Mouse (Mus musculus) ES-Bruce4 (cell line): ENCODE results near the gene Svip.

ENCODE experiments used
- CTCF ChIP-seq: IDR thresholded peaks from one replicate; pipeline ENCODE4 v1.8.1; 2011; ENCODE audit warnings: low read depth, low read length
- EP300 ChIP-seq: IDR thresholded peaks from 2 replicates; pipeline ENCODE4 v1.6.1; 2011; ENCODE audit warnings: low read depth, low read length; ENCODE audit not compliant: insufficient read depth
- POLR2A ChIP-seq: IDR thresholded peaks from one replicate; pipeline ENCODE4 v1.8.1; 2011; ENCODE audit warnings: low read length; ENCODE audit not compliant: insufficient read depth

GRCm38 (mm10) chr7:52013457-52013856 lies 7.6 kb upstream of the Svip start:
- TF ChIP-seq CTCF (no peak), EP300 (no peak), POLR2A (no peak)
